Mouse (Mus musculus) kidney, adult 8-10 months (tissue): ENCODE results near the gene Plet1.

ENCODE experiments used
- DNase-seq, 2 experiments: peaks; one replicate each; pipeline ENCODE4 v3.0.0; 2022

Gene Plet1

DNA sequence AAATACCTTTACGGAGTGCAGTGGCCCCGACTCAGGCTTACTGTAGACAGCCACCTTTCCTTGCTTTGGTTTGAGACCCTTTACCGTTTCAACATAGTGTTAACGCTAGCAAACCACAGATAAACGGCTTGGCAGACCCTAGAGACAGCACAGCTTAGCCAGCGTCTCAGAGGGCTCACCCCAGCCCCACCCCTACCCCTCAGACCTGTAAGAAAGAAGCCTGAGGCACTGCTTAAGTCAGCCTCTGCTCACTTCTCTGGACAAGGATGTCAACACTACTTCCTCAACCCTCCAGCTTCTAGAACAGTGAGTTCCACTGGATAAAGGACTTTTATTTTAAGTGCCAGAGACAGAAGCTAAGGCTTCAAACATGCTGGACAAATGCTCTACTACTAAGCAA, 2.2 kb downstream of the Plet1 start:
- no peak for DNase-seq

DNA sequence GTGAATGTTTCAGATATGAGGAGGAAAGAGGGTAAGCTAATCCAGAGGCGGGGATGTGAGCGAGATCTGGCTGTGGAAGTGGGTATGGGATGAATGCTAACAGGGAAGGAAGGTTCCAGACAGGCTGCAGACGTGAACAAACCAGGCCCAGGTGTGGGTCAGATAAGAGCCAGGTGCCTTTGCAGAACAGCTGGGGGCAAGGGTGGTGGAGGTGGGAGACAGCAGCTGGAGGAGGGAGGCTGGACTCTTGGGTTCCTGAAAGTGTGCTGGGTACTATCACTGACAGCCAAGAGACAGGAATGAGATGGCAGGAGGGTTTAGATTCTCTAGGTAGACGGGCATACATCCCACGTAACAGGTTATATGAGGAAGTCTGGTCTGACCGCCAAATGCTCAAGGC, 2.8 kb downstream of the Plet1 start:
- DNase-seq = no peak

DNA sequence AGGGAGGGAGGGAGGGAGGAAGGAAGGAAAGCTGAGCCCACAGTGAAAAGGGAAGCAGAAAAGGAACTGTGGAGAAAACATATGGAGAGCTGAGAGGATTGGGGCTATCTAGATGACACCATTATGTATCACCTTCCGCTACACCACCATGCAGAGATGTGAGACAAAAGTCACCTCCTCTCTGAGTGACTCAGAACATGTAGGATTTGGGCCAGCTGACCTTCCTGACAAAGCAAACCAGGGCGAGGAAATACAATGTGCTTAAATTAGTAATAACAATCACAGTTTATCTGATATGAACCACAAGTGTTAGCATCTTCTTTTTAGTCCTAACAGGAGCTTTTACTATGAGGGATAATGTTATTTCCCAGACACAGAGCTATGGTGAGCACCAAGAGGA, 3.2 kb downstream of the Plet1 start:
- no peak for DNase-seq

DNA sequence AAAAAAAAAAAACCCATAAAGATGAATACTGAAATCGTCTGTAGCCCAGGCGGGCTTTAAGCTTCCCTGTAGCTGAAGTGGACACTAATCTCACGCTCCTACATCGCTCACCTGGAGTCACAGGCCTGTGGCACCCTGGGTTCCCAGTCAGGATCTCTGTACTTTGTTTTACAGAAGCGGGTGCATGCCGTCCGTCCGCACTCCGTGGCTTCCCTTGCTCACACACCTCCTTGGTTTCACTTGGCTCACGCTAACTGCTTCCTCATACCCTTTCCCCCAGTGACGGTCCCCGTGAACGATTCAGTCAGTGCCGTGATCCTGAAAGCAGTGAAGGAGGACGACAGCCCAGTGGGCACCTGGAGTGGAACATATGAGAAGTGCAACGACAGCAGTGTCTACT, 4.5 kb downstream of the Plet1 start:
- no peak for DNase-seq

DNA sequence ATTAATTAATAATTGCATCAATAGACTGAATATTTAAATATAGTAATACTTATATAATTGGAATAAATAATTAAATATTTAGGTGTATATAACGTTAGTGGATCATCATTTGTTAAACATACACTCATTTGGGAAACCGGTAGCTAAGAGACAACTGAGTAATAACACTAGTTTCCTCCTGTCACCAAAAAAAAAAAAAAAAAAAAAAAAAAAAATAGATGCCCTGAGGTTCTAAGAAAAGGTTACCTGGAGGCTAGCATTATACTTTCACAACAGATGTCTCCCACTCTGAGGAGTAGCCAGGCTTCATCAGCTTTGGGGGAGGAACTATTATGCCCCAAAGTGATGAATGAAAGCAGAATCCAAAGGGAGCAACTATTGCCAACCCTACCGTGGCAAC, 5.5 kb downstream of the Plet1 start:
- no peak for DNase-seq

DNA sequence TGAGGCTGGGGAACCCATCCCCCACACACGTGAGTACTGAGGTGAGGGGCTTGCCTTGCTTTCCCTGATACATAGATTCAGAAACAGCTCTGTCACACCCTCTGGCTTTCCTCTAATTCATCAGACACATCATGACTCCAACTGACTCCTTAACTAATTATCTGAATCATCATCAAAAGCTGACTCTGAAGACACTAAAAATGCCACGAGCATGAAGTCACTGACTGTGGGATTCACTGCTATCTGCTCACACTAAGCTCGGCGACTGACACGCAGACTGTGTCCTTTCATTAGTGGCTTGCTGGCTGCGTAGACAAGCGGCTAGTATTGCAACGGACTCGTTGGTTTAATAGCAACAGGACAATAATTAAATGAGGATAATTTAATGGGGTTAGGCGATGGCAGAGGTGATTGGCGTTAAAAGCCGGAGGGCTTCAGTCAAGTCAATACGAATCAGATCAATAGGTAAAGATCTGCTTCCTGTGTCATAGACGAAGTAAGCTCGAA, 6.2 kb downstream of the Plet1 start:
- DNase-seq = no peak

DNA sequence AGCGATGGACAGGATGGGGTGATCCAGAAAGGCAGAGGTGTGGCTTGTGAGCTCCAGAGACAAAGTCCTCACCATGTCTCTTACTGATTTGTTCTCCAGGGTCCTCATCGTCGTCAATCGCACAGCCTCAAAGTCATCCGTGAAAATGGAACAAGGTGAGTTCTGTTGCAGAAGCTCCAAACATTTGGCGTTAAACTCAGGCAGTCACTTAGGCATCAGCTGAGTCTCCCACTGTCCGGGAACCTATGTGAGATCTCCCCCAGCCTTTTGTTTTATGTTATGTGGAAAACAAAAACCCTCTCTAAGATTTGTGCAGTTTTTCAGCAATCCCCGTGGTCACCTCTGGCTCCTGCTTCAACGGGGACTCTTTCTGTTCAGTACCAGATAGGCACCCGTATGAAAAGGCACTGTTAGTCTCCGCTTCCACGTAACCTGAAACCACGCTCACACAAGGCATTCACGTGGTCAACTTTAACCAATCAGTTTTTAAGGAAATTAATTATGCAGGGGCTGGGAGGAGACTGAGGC, 6.7 kb downstream of the Plet1 start:
- no peak for DNase-seq

DNA sequence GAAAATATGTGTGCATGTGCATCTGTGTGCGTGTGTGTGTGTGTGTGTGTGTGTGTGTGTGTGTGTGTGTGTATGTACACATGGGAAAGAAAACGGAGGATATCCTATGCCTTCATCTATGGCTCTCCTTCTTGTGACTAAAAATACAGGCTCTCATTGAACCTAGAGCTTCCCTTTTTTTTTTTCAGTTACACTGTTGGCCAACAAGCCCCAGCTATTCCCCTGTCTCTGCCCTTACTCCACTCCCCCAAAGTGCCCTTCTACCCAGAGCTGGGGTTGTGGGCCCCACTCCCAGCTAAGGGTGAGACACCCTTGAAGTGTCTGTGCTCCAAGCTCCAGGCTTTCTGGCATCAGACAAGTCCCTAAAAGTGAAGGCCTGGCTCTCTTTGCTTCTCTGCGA, 8.6 kb downstream of the Plet1 start:
- DNase-seq = no peak

DNA sequence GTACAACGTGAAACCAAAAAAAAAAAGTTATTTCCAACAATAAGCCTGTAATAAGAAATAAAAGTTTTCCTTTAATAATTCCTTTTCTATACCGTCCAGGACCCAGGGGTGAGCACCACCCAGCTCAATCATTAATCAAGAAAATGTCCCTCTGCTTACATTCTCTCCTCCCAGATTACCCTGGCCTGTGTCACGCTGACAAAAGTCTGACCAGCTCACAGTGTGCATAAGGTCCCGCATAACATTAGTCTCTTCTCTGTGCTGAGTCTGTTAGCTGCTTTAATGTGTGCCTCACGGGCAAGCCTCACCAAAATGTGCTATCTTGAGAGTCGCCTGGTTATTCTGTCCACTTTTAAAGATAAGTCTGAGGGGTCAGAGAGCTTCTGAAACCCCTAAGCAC, 11.1 kb downstream of the Plet1 start:
- no peak for DNase-seq

DNA sequence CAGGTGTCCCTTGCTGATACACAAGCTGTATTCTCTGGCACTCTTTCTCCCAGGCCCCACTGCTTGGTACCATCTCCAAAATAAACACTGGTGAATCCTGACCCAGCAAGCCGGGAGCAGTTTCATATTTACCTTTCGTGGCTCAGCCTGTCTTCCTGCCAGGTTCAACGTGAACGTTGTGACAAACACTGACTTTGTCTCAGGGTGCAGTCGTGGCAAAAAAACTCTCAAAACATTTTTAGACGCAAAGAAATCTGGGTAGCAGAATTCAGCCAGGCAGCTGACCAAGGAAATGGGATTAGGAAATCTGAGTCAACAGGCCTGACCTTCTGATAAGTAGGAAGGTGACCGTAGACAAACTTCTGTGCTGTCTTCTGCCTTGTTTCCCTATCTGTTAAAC, 13.2 kb downstream of the Plet1 start:
- DNase-seq = no peak

DNA sequence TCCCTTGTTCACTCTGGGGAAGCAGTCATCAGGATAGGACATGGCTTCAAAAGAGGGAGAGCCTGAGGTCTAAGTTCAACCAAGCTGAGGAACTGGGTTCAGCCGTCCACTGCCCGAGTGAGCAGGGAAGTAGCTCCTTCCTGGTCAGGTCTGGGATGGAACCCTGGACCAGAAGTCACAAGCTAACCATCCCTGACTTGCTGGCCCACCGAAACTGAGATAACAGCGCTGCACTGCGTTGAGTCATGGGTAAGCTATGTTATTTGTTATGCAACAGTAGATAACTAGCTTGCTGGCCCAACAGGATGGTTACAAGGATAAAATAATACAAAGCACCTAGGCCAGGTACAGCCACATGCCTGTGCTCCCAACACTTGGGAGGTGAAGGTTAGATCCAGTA, 21.1 kb downstream of the Plet1 start:
- DNase-seq = no peak

DNA sequence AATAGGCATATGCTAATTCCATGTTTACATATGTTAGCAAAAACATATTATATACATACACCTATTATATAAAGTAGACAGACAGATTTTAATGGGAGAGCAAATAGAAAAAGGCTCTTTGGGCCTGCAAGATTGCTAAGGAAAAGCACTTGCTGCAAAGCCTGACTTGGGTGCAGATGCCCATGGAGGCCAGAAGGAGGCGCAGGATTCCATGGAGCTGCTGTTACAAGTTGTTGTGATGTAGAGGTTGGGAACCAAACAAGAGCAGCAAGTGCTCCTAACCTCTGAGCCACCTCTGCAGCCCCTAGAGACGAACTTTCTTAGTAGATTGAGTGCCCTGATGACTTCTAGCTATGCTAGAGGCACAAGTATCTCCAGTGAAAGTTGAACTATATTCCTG, 24.5 kb downstream of the Plet1 start:
- peak in 1 of 2 experiments; percentile 18 for DNase-seq

DNA sequence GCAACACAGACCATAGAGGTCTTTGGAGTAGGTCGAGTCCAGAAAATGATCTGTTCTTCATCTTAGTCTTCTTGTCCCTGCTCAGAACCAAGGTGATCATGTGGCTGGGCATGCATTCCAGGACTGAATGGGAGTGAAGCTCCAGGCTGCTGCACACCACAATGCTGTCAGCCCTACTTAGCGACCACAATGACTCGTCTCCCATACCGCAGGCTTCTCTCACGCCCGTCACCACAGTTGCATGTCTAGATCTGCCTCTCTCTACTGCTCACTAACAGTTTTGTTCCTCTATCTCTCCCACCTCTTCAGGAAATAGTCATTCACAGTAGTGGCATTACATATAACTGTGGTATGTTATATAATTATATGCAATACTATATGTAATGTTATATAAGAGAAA, 26.4 kb downstream of the Plet1 start:
- no peak for DNase-seq

DNA sequence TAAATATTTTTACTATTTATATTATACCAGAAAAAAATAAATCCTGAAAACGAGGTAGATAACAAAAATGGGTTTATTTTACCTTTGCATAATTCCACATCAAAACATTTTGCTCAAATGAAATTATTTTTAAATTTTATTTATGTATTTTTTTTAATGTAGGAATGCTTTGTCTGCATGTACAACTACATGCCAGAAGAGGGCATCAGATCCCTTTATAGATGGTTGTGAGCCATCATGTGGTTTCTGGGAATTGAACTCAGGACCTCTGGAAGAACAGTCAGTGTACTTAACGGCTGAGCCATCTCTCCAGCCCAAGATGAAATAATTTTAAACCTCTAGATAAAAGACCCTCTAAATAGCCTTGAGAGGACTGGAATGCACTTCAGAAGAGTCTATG, 27.2 kb downstream of the Plet1 start:
- no peak for DNase-seq

DNA sequence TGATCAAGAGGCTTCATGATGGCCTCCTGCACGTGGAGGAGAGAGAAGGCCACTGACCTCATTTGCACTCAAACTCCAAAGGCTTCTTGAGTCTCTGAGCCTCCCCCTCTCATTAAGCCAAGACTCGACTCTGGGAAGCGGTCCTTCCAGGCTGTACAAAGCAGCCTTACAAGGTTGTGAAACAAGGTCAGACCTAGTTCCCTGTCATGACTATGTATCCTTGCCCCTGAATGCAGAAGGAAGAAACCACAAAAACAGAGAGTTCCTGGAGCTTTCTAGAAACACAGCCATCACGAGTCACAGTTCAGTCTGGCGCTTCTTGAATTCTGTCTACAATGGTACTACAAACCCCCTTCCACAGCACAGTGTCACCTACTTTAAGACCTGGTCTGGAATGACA, 28.2 kb downstream of the Plet1 start:
- no peak for DNase-seq

DNA sequence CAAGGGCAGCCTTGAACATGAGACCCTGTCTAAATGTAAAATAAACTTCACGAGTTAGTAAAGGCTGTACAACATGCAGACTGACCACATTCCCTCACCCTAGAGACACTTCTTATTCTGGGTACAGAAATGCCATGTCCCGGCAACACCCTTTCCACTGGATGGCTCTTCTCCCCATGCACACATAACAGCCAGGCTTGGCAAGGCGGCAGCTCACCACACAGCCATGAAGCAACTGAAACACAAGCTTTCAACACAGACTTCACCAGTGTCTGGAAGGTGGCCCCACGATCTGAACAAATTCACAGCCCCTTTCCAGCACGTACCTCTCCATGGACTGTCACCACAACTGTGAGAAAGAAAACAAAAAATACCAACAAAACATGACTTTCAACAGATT, 30.6 kb downstream of the Plet1 start:
- no peak for DNase-seq

DNA sequence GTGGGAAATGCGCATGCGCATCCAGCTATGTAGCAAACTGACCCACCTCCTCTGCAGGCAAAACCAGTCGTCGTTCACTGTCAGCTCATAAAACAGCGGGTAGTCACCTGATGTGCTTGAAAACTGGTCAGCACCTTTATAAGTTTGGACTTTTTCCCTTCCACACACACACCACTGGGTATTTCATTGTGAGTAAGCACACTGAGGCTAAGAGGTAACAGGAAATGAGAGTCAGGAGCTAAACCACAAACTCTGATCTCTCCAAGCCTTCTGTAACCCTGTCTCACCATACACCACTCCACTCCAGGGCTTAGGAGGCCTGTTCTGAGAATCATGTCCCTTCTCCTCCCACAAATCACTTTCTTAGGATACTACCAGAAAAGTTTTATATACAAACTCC, 31.3 kb downstream of the Plet1 start:
- no peak for DNase-seq

DNA sequence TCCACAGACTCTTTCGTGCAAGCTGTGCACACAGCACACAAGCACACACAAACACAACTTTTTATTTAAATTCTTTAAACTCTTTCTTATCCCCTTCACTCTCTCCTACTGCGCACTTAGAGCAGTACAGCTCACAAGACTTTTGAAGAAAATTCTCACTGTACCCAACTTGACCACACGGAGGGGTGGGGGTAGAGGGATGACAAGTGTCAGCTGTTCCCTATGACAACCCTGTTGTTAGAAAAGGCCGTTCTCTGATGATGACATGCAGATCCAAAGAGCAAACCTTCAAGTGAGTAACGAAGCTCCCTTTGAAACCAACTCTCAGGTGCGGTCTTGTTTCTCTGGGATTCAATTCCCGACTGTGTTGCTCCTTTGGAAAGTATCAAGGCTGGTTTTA, 33.5 kb downstream of the Plet1 start:
- DNase-seq = no peak

DNA sequence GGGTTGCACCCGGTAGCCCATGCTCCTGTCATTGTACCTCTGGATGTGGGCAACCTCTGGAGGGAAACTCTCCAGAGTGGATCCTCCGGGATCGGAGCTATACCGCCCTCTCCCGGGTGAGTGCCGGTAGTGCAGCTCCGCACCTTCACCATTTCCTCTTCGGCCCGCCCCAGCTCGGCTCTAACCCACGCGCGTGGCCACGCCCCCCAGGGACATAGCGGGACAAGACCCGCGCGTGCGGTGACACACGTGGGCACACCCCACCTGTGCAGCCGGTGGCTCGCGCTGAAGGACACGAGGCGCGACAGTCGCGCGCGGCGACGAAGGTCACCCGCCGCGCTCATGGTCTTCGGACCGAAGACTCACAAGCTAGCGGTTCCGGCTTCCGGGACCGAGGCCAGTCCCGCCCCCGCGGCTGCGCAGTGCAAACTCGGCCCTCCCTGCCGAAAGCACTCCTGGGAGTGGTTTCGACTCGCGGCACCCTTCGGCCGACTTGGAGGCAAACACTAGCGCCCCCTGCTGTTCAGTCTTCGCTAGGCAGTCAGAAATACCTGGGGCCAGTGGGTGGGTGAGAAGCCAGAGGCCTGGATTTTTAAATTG, 34.1 kb downstream of the Plet1 start, which contains the start of gene Pts:
Gene Pts (minus strand): TSS at position 432 of the 600 bp plus-strand sequence.
- peak; percentile 96 to 97 for DNase-seq

DNA sequence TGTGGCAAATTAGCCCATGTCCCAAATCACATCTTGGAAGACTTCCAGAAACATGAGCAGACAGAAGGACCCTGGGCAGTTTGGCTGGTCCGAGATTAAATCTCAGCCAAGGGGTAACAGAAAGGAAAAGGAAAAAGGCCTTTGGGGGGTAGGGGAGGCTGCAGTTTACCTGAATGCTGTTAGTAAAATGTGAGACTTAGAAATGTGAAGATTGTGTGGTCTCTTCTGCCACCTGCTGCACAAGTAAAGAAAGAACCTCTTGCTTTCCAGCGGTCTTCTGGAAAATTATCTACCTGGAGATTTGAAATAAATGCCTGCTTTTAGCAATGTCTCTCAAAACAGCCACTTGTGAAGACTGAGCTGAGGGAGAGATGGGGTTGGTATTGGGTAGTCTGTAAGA, 36.6 kb downstream of the Plet1 start:
- peak; percentile 38 to 42 for DNase-seq

DNA sequence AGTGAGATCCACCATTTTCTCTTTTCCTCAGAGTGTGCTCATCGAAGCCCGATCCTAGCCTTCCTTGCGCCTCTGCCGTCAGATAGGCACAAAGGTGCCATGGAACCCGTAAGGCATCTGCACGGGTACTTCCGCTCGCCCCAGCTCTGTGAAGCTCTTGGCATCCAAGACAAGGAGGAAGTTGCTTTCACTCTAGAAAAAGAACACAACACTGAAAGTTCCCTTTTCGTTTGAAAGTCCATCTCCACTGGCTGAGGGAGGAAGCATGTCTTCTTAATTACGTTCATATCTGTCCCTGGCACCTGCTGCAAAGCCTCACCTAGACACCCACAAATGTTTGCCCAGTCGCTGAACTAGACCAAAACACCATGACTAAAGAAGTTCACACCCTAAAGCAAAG, 39.0 kb downstream of the Plet1 start:
- DNase-seq = no peak

DNA sequence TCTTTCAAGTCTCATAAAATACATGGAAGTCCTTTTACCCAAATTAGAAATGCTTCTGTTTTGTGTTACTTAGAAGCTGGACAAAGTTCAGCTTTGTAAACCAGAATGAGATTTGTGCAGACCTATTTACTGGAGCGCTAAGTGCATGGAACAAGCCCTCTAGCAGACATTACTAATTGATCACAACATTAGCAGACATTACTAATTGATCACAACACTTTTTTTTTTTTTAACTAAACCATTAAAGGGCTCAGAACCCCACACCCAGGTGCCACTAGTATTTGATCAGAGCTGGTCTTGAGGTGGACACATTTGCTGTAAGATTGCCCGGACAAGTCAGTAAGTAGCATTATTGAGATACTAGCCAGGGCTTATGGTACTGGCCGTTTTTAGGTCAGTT, 39.5 kb downstream of the Plet1 start:
- DNase-seq = peak in 1 of 2 experiments; percentile 53

DNA sequence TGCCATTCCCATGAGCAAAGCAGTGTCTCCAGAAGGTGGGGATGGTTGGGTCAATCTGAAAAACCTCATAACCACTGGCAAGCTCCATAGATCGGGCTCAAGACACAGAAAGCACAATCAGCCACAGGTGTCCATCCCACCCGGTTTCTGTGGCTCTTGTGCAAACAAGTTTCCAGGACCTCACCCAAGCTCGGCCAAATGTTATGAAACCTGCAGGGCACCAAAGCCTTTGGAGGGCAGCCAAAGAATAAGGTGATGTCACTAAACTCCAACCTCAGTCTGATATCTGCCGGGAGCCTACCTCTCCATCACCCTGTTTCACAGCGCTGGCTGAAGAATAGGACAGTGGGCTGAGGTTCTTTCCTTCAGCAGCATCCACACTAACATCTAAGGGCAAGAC, 41.6 kb downstream of the Plet1 start:
- DNase-seq = no peak

DNA sequence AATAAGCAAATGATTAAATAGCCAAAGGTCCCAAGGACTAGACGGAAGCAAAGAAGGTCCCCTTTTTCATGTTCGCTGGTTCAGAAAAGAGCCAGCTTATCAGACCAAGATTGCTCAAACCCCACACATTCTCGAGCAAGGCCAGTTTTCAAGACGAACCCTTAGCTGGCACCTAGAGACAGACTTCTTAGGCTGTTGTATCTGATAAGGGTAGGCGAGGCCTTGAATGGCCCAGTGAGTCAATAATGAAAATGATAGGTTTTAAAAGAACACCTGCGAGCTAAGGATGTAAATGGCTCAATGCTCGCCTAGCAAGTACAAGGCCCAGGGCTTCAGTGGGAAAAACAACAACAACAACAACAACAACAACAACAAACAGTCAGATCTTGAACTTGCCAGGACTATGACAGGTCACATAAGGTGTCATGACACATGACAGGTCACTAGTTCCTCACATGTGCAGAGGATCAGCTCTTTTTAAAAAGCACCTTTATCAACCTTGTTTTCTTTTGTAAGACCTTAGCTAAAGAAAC, 42.3 kb downstream of the Plet1 start:
- DNase-seq = no peak

DNA sequence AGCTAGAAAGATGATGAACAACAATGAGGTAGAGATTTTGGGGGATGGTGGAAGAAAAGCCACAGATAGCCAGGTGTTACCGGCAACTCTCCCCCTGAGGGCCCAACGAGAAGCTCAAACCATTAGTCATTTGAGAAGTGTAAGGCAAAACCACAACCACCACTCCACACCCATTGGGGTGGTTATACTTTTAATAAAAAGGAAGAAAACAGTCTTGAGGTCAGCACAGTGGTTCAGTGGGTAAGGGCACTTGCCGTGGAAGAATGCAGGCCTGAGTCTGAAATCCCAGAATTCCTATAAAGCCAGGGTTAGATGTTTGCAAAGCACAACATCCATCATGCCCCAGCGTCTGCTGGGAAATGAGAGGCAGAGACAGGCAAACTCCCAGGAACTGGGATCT, 43.0 kb downstream of the Plet1 start:
- DNase-seq = no peak
